Mouse (Mus musculus): Measurements from ENCODE around the gene Ggt6. TPM values are rescaled to one million over a fixed set of nuclear protein-coding genes. Genes with fewer than 3 reads are reported as not detected.

The Ggt6 gene
- not detected for polyA plus RNA-seq (2017; shearing (Covaris generic))

GRCm38 (mm10) chr11:72434963-72435693 is at the start of gene Ggt6:
Ggt6 (plus strand) TSS chr11:72435526.
- no peak for ATAC-seq

GRCm38 (mm10) chr11:72388113-72388529 is 47.2 kb upstream of the Ggt6 start:
- no peak for ATAC-seq

GRCm38 (mm10) chr11:72389407-72390142 is 45.8 kb upstream of the Ggt6 start:
- no peak for ATAC-seq

- no peak for ATAC-seq
Observed at GRCm38 (mm10) chr11:72391181-72391580, 44.1 kb upstream of the Ggt6 start.

- no peak for ATAC-seq
Observed at GRCm38 (mm10) chr11:72393243-72393642, 42.1 kb upstream of the Ggt6 start.

GRCm38 (mm10) chr11:72393669-72394068 is 41.7 kb upstream of the Ggt6 start:
- ATAC-seq: no peak

GRCm38 (mm10) chr11:72394694-72395093 is 40.6 kb upstream of the Ggt6 start:
- ATAC-seq: no peak

GRCm38 (mm10) chr11:72395652-72396051 is 39.7 kb upstream of the Ggt6 start:
- no peak for ATAC-seq

GRCm38 (mm10) chr11:72396621-72397020 is 38.7 kb upstream of the Ggt6 start:
- no peak for ATAC-seq

- no peak for ATAC-seq
Observed at GRCm38 (mm10) chr11:72397072-72397471, 38.3 kb upstream of the Ggt6 start.

- ATAC-seq: no peak
Observed at GRCm38 (mm10) chr11:72397811-72398525, 37.4 kb upstream of the Ggt6 start.

GRCm38 (mm10) chr11:72401068-72401467 is 34.3 kb upstream of the Ggt6 start:
- ATAC-seq: no peak

- ATAC-seq: no peak
Observed at GRCm38 (mm10) chr11:72402017-72402416, 33.3 kb upstream of the Ggt6 start.

- ATAC-seq: no peak
Observed at GRCm38 (mm10) chr11:72402969-72403368, 32.4 kb upstream of the Ggt6 start.

GRCm38 (mm10) chr11:72405532-72405931 is 29.8 kb upstream of the Ggt6 start:
- no peak for ATAC-seq

GRCm38 (mm10) chr11:72406079-72406675 is 29.1 kb upstream of the Ggt6 start:
- no peak for ATAC-seq

- no peak for ATAC-seq
Observed at GRCm38 (mm10) chr11:72407081-72407480, 28.2 kb upstream of the Ggt6 start.

GRCm38 (mm10) chr11:72407574-72407973 is 27.8 kb upstream of the Ggt6 start:
- ATAC-seq: no peak

- ATAC-seq: no peak
Observed at GRCm38 (mm10) chr11:72408451-72409170, 26.7 kb upstream of the Ggt6 start.

- no peak for ATAC-seq
Observed at GRCm38 (mm10) chr11:72409649-72410385, 25.5 kb upstream of the Ggt6 start.

GRCm38 (mm10) chr11:72410521-72411092 is 24.7 kb upstream of the Ggt6 start:
- ATAC-seq: no peak
